Mouse (Mus musculus) gastrocnemius, adult 2 months (tissue): ENCODE results near the gene Cdh13. TPM values are rescaled to one million over a fixed set of nuclear protein-coding genes. Genes with fewer than 3 reads are reported as not detected.

ENCODE experiments used
- DNase-seq: peaks from one replicate; pipeline ENCODE4 v3.0.0; 2022
- H3K27ac ChIP-seq: fragments of 200-600 bp; 2 replicates; pipeline ENCODE4 v1.8.1; 2022; ENCODE audit warnings: mild to moderate bottlenecking
- H3K4me3 ChIP-seq: fragments of 200-600 bp; 2 replicates; pipeline ENCODE4 v1.8.1; 2022; ENCODE audit warnings: mild to moderate bottlenecking, moderate library complexity
- CTCF ChIP-seq: fragments of 200-600 bp; IDR thresholded peaks from 2 replicates; pipeline ENCODE4 v1.8.1; 2022; ENCODE audit warnings: antibody characterized with exemption, mild to moderate bottlenecking, moderate library complexity
- intact Hi-C: fragments of 180-260 bp; cut with DNase I; formaldehyde crosslinking; loops from one replicate; pipeline ENCODE4 v1.15.1; 2025
- total RNA-seq, 2 experiments: library from RNA; stranded (reverse); gene quantifications; 2 replicates each; pipeline ENCODE4 v1.2.3; 2021

Cdh13 gene
- total RNA-seq, 2 experiments from 2014 or later: 88.3 to 104 TPM

DNA sequence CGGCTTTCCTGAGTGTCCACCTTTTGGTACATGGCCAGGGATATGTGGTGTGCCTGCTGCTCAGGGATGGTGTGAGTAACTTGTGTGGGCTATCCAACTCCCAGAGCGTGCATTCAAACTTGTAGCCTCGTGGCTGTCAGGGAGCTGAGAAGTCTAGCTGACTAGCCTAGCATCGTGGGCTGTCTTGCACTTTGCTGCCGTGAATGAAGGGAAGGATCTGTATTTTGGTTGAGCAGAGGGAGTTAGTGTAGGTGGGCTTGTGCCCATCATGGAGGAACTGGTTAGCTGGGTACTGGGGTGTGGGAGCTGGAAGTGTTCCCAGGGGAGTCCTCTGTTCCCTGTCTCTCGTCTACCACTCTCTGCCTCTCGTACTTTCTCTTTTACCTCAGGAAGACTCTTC, 74.1 kb downstream of the Cdh13 start:
- Histone ChIP-seq H3K4me3 (no peak overlapping the region), H3K27ac (no peak overlapping the region)
- TF ChIP-seq CTCF: no peak
- no peak for DNase-seq
- intact Hi-C loops: no loop called here

DNA sequence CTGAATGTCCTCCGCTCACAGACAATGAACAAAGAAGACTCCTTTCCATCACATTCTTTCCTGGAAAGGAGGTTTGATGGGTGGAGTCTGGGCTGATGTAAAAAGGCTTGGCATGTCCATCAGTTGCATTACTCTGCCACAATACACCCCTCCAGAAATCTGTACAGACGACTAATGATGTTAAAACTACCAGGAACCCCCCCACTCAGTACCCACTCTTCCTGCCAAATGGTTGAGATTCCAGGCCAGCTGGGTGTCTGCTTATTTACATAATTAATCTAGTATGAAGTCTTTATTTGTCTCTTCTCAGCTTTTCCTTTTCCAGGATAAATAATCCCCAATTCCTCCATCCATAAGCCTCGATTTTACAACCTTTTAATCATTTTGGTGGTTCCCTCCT, 80.2 kb downstream of the Cdh13 start:
- no peak for TF ChIP-seq CTCF
- H3K27ac ChIP-seq: no peak overlapping the region
- no peak overlapping the region for H3K4me3 ChIP-seq
- intact Hi-C loops: no loop called here
- DNase-seq: no peak

GRCm38 (mm10) chr8:118373092-118373491, 89.6 kb downstream of the Cdh13 start:
- Histone ChIP-seq H3K27ac (no peak overlapping the region), H3K4me3 (no peak overlapping the region)
- TF ChIP-seq CTCF: no peak
- DNase-seq: no peak
- intact Hi-C loops: loop anchor here (10.0 kb wide), 1 partner anchor 88 kb away; the partner anchor contains the start of gene Cdh13

- DNase-seq: no peak
- Histone ChIP-seq H3K27ac (peak overlapping the region; percentile 3), H3K4me3 (no peak overlapping the region)
- no peak for TF ChIP-seq CTCF
- intact Hi-C loops: loop anchor here (10.0 kb wide), 1 partner anchor 90 kb away; the partner anchor contains the start of gene Cdh13
These were observed 91.2 kb downstream of the Cdh13 start for GRCm38 (mm10) chr8:118374738-118375137.

DNA sequence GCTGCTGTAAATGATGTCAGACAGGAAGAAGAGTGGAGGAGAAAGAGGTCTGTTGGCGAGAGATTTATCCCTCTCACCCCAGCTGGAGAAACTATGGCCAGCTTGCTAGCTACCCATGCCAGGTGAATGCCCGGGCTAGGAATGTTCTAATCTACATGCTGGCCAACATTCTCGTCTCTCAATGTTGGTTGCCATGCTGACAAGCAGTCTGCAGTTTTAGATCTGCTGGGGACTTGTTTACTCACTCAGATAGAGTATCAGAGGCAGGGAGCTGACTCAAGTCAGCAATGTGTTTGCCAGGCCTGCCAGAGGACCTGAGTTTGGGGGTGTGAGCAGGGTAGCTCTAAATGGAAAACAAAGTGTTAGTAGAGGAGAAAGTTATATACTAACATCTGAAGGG, 93.3 kb downstream of the Cdh13 start:
- peak overlapping the region; percentile 89 for H3K27ac ChIP-seq
- DNase-seq: peak; percentile 76

GRCm38 (mm10) chr8:118378985-118379384, 95.5 kb downstream of the Cdh13 start:
- Histone ChIP-seq H3K27ac (peak overlapping the region; percentile 89), H3K4me3 (peak overlapping the region; percentile 13; the same call in 1 of the 2 replicates)
- intact Hi-C loops: loop anchor here (10.0 kb wide), 1 partner anchor 94 kb away; the partner anchor contains the start of gene Cdh13
- DNase-seq: peak; percentile 66
- no peak for TF ChIP-seq CTCF

More for the DNA sequence above, 93.3 kb downstream of the Cdh13 start:
- intact Hi-C loops: loop anchor here (10.0 kb wide), 1 partner anchor 92 kb away; the partner anchor contains the start of gene Cdh13
- H3K4me3 ChIP-seq: peak overlapping the region; percentile 38
- no peak for TF ChIP-seq CTCF

GRCm38 (mm10) chr8:118379657-118380056, 96.1 kb downstream of the Cdh13 start:
- no peak for TF ChIP-seq CTCF
- intact Hi-C loops: loop anchor here (10.0 kb wide), 1 partner anchor 95 kb away; the partner anchor contains the start of gene Cdh13
- DNase-seq: no peak
- Histone ChIP-seq H3K27ac (peak overlapping the region; percentile 89), H3K4me3 (no peak overlapping the region)

DNA sequence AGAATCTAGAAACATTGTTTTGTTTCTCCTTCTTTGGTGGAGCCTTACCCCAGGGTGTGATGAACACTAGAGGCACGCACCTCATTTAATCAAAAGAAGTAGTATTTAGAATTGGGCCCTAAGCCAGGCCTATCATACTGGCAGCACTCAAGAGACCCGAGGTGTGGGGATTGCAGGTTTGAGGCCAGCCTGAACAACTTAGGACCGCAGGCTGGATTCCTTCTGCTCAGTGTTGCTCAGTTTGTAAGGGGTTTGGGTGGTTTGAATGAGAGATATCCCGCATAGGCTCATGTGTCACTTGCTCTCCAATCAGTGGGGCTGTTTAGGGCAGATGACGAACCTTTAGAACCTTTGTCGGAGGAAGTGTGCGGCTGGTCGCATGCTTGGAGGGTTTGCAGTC, 96.5 kb downstream of the Cdh13 start:
- no peak for TF ChIP-seq CTCF
- H3K4me3 ChIP-seq: no peak overlapping the region
- intact Hi-C loops: no loop called here
- peak overlapping the region; percentile 89 for H3K27ac ChIP-seq
- DNase-seq: no peak

DNA sequence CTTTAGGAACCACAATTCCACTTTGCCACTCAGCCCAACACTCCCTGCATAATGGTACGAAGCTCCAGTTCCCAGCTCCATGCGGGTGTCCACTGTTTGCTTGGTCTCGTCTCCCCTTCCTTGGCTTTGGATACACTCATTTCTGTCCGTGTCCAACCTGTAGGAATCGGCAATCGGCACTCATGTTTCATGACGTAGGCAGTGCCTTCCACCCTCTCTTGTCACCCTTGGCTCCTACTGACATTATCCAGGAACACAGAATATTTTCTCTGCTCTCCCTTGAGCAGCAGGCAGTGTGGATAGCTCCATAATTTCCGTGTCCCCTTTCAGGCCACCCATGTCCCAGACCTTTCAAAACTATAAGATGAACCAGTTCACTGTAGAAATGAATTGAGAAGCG, 97.2 kb downstream of the Cdh13 start:
- TF ChIP-seq CTCF: no peak
- DNase-seq: peak; percentile 42
- peak overlapping the region; percentile 89 for H3K27ac ChIP-seq
- intact Hi-C loops: no loop called here
- H3K4me3 ChIP-seq: no peak overlapping the region

DNA sequence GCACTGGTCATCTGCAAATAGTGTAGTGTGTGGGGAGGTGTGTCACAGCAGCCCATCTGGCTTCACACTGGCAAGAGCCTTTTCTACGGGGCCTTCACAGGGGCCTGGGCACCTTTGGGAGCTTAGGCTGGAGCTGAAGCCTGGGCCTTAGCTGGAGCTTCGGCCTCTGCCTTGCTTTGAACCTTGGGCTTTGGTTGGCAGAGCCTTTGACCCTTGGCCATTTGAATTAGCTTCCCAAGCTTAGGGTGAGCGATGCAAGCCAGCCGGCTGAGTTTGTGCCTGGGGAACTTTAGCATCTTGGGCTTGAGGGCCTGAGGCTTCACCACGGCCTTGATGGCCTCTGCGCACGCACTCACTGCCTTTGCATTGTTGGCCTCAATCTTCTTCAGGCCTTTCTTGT, 98.1 kb downstream of the Cdh13 start:
- intact Hi-C loops: no loop called here
- no peak for TF ChIP-seq CTCF
- no peak for DNase-seq
- Histone ChIP-seq H3K4me3 (no peak overlapping the region), H3K27ac (no peak overlapping the region)

GRCm38 (mm10) chr8:118384314-118384713, 100.8 kb downstream of the Cdh13 start:
- no peak for TF ChIP-seq CTCF
- DNase-seq: no peak
- no peak overlapping the region for H3K27ac ChIP-seq
- no peak overlapping the region for H3K4me3 ChIP-seq
- intact Hi-C loops: no loop called here

- TF ChIP-seq CTCF: no peak
- no peak for DNase-seq
- H3K4me3 ChIP-seq: no peak overlapping the region
- intact Hi-C loops: no loop called here
- no peak overlapping the region for H3K27ac ChIP-seq
These were observed 105.9 kb downstream of the Cdh13 start for GRCm38 (mm10) chr8:118389456-118389855.

DNA sequence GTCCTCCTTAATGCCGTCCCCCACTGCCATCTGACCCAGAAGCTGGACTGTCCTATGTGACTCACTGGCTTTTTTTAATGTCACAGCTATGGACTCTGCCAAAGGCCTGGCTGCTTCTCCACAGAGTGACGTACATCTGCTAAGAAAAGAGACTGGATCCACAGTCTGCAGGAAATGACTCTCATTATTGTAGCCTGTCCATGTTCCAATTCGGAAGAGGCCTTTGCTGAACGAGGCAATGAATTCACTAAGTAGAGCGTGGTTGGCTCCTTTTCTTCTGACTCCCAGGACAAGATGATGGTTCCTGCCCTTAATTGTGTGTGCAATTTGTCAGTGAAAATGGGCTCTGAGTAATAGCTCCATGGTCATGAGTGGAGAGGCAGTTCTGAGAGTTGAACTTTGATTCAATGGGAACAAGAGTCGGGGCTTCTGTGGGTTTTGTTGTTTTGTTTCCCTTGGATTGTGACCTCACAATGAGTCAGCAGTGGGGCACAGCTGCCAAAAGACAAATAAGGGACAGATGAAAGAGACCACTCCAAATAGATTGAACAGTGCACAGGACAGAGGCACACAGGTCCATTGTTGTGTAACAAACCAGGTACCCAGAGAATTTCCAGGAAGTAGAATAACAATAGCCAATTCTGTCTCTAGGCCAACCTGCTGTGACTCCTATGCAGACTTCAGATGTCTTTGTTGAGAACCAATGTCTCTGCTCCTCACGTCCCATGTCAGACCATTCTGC, 110.5 kb downstream of the Cdh13 start:
- intact Hi-C loops: no loop called here
- peak overlapping the region; percentile 23; the same call in 1 of the 2 replicates for H3K4me3 ChIP-seq
- H3K27ac ChIP-seq: peak overlapping the region; percentile 90
- peak; percentile 87 for DNase-seq
- TF ChIP-seq CTCF: no peak

DNA sequence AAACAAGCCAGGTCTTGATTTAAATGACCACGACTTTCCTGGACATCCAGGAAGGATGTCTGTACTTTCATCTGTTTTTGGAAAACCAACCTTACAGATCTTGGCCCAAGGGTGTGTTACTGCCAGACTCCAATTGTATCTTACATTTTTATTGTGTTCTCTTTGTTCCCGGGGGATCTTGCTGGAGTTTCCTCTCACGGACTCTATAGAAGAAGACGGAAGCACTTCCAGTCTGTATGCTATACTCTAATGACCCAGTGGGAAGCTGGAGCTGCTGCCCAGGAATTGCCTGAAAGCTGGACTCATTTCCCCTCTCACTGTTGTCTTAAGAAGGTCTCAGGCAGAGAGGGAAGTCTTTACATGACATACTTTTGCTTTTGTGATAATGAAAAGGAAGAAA, 111.6 kb downstream of the Cdh13 start:
- no peak for TF ChIP-seq CTCF
- intact Hi-C loops: no loop called here
- Histone ChIP-seq H3K4me3 (no peak overlapping the region), H3K27ac (peak overlapping the region; percentile 90)
- no peak for DNase-seq
